Mouse (Mus musculus): ENCODE measurements around the gene Orc1. TPM values are rescaled to one million over a fixed set of nuclear protein-coding genes. Genes with fewer than 3 reads are reported as not detected.

The Orc1 gene
- polyA plus RNA-seq, 1 experiment from 2014 or later: 17.3 TPM

DNA sequence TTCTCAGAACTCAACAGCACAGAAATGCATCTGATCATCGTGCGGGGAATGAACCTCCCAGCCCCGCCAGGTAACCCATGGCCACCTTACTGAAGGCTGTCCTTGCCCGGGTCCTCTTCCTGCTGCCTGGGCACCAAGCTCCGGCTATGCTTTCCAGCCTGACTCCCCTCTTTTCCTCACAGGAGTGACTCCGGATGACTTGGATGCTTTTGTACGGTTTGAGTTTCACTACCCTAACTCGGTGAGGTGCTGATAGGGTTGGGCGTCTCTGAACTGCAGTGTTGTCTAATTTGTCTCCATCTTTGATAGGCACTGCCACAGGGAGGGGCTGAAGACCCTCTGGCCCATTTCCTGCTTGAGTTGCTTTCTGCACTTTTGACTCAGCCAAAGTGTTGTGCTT is 50.9 kb downstream of the Orc1 start:
- no peak overlapping the region for H3K4me2 ChIP-seq (ENCODE audit: low read depth, low read length)
- peaks cover 8% of the 10 kb centered on the region for H3K36me3 ChIP-seq (ENCODE audit: control insufficient read depth, insufficient read depth)
- no peaks in the 10 kb centered on the region for H3K4me1 ChIP-seq (ENCODE audit: control insufficient read depth, low read depth, low read length)
- H3K9me3 ChIP-seq (replicated peaks; ENCODE audit: control insufficient read depth, low read length): no peaks in the 10 kb centered on the region
- H3K4me3 ChIP-seq (ENCODE audit: low read depth, low read length): no peak overlapping the region
- 85% methylated on average over 9 of the region's 9 CpGs for WGBS (ENCODE audit: insufficient replicate concordance)
- H3K27me3 ChIP-seq (ENCODE audit: control insufficient read depth, insufficient read depth, low read depth, low read length): no peaks in the 10 kb centered on the region
- no peak overlapping the region for H3K9ac ChIP-seq (ENCODE audit: low read depth, low read length)
- no peak overlapping the region for H3K27ac ChIP-seq (ENCODE audit: low read length)
- no peak for ATAC-seq (ENCODE audit: low read depth)

DNA sequence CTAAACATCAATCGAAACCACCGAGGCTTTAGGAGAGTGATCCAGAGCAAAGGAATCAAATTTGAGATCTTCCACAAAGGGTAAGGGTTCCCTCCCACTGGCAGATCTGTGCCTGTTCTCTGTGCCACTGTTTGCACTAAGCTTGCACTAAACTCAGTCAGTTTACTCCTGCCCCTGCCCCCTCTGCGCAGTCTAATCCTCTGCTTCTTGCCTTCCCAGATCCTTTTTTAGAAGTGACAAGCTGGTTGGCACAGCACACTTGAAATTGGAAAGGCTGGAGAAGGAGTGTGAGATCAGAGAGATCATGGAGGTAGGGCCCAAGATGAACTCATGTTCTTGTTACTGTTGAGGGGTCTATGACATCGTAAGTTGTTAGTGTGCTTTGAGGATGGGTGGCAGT is 52.4 kb downstream of the Orc1 start:
- no peak overlapping the region for H3K27ac ChIP-seq (ENCODE audit: low read length)
- H3K36me3 ChIP-seq (ENCODE audit: control insufficient read depth, insufficient read depth): peaks cover 8% of the 10 kb centered on the region
- no peak overlapping the region for H3K4me2 ChIP-seq (ENCODE audit: low read depth, low read length)
- H3K9me3 ChIP-seq (replicated peaks; ENCODE audit: control insufficient read depth, low read length): no peaks in the 10 kb centered on the region
- H3K27me3 ChIP-seq (ENCODE audit: control insufficient read depth, insufficient read depth, low read depth, low read length): no peaks in the 10 kb centered on the region
- no peaks in the 10 kb centered on the region for H3K4me1 ChIP-seq (ENCODE audit: control insufficient read depth, low read depth, low read length)
- no peak for ATAC-seq (ENCODE audit: low read depth)
- no peak overlapping the region for H3K4me3 ChIP-seq (ENCODE audit: low read depth, low read length)
- no peak overlapping the region for H3K9ac ChIP-seq (ENCODE audit: low read depth, low read length)
- 74% methylated on average over 4 of the region's 4 CpGs for WGBS (ENCODE audit: insufficient replicate concordance)

DNA sequence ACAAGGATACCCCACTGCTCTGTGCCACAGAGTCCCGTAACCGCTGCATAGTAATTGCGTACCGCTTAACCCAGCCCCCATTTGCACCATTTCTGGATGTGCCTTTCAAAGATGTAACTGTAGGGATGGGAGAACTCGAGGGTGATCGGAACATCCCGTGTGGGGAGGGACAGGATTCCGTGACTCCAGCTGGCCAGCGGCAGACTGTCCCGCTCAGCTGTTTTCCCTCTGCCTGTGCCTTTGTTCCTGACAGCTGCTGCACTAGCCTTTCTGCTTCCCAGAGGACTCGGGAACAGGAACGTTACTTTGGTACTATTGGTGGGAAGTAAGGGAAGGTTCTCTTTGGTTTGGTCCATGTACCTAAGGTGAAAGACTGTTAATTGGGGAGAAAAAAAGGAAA is 54.5 kb downstream of the Orc1 start:
- no peak for ATAC-seq (ENCODE audit: low read depth)
- H3K4me3 ChIP-seq (ENCODE audit: low read depth, low read length): no peak overlapping the region
- WGBS (ENCODE audit: insufficient replicate concordance): 83% methylated on average over 12 of the region's 12 CpGs
- no peaks in the 10 kb centered on the region for H3K27me3 ChIP-seq (ENCODE audit: control insufficient read depth, insufficient read depth, low read depth, low read length)
- H3K4me1 ChIP-seq (ENCODE audit: control insufficient read depth, low read depth, low read length): no peaks in the 10 kb centered on the region
- no peak overlapping the region for H3K4me2 ChIP-seq (ENCODE audit: low read depth, low read length)
- no peak overlapping the region for H3K27ac ChIP-seq (ENCODE audit: low read length)
- H3K9ac ChIP-seq (ENCODE audit: low read depth, low read length): no peak overlapping the region
- H3K9me3 ChIP-seq (replicated peaks; ENCODE audit: control insufficient read depth, low read length): no peaks in the 10 kb centered on the region
- H3K36me3 ChIP-seq (ENCODE audit: control insufficient read depth, insufficient read depth): peaks cover 8% of the 10 kb centered on the region

DNA sequence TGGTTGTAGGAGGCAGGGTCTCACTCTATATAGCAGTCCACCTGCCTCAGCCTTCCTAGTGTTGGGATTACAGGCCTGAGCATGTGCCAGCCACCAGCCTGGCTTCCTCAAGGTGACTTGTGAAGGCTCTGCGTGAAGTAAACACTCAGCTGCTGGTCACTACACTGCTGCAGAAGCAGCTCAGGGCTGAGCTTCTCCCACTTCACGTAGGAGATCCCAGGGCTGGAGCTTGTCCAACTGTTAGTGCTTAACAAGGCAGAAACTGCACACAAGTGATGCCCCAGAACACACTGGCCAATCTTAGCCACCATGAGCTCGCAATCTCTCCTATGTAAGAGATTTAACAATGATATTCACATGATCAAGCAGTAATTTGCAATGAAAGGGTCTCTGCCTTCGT is 55.5 kb downstream of the Orc1 start:
- ATAC-seq (ENCODE audit: low read depth): no peak
- Histone ChIP-seq H3K4me2 (ENCODE audit: low read depth, low read length) (no peak overlapping the region), H3K27ac (ENCODE audit: low read length) (no peak overlapping the region), H3K4me1 (ENCODE audit: control insufficient read depth, low read depth, low read length) (peaks cover 4% of the 10 kb centered on the region), H3K9me3 (replicated peaks; ENCODE audit: control insufficient read depth, low read length) (no peaks in the 10 kb centered on the region), H3K4me3 (ENCODE audit: low read depth, low read length) (no peak overlapping the region), H3K9ac (ENCODE audit: low read depth, low read length) (no peak overlapping the region), H3K36me3 (ENCODE audit: control insufficient read depth, insufficient read depth) (peaks cover 4% of the 10 kb centered on the region), H3K27me3 (ENCODE audit: control insufficient read depth, insufficient read depth, low read depth, low read length) (no peaks in the 10 kb centered on the region)
- WGBS (ENCODE audit: insufficient replicate concordance): 70% methylated on average over 4 of the region's 4 CpGs

DNA sequence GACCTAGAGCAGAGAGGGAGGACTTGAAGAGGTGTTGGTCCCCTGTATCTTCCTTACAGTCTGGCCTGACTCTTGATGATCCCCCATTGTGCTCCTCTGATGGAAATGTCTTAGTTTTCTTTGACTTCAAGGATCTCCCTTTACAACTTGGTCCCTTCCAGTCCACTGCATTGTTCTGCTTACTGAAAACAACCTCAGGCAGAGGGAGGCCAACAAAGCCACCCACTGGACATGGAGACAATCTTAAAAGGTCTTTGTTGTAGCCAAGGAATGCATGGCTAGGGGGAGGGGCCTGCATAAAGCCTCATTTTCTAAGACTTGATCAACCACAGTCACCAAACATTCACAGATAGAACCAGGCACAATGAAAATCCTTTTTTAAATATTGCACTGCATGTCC is 55.9 kb downstream of the Orc1 start:
- ATAC-seq (ENCODE audit: low read depth): no peak
- Histone ChIP-seq H3K9me3 (replicated peaks; ENCODE audit: control insufficient read depth, low read length) (no peaks in the 10 kb centered on the region), H3K27me3 (ENCODE audit: control insufficient read depth, insufficient read depth, low read depth, low read length) (no peaks in the 10 kb centered on the region), H3K9ac (ENCODE audit: low read depth, low read length) (no peak overlapping the region), H3K4me1 (ENCODE audit: control insufficient read depth, low read depth, low read length) (peaks cover 4% of the 10 kb centered on the region), H3K27ac (ENCODE audit: low read length) (no peak overlapping the region), H3K4me3 (ENCODE audit: low read depth, low read length) (no peak overlapping the region), H3K4me2 (ENCODE audit: low read depth, low read length) (no peak overlapping the region), H3K36me3 (ENCODE audit: control insufficient read depth, insufficient read depth) (peaks cover under 1% of the 10 kb centered on the region; the same call in 1 of the 2 replicates)

DNA sequence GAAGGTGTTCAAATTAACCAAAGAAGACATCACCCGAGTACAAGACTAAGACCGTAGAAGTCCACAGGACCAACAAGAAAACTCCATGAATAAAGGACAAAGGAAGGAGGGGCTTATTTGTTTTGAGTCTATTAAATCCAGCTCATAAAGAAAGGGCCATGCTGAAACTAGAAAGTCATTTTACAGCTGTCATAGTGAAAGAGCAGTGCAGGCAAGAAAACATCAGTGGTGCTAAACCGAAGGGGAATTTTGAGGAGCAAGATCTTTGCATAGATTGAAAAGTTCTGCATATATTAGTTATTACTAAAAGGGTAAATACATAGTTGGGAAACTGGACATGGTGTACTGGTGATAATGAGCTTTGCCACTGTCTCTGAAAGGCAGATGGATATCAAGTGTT is 58.5 kb downstream of the Orc1 start:
- Histone ChIP-seq H3K4me3 (ENCODE audit: low read depth, low read length) (no peak overlapping the region), H3K4me1 (ENCODE audit: control insufficient read depth, low read depth, low read length) (peaks cover 4% of the 10 kb centered on the region), H3K9me3 (replicated peaks; ENCODE audit: control insufficient read depth, low read length) (no peaks in the 10 kb centered on the region), H3K9ac (ENCODE audit: low read depth, low read length) (no peak overlapping the region), H3K4me2 (ENCODE audit: low read depth, low read length) (no peak overlapping the region), H3K27me3 (ENCODE audit: control insufficient read depth, insufficient read depth, low read depth, low read length) (no peaks in the 10 kb centered on the region), H3K36me3 (ENCODE audit: control insufficient read depth, insufficient read depth) (no peaks in the 10 kb centered on the region; the same call in 1 of the 2 replicates), H3K27ac (ENCODE audit: low read length) (no peak overlapping the region)
- ATAC-seq (ENCODE audit: low read depth): no peak
- 77% methylated on average over 3 of the region's 3 CpGs for WGBS (ENCODE audit: insufficient replicate concordance)

DNA sequence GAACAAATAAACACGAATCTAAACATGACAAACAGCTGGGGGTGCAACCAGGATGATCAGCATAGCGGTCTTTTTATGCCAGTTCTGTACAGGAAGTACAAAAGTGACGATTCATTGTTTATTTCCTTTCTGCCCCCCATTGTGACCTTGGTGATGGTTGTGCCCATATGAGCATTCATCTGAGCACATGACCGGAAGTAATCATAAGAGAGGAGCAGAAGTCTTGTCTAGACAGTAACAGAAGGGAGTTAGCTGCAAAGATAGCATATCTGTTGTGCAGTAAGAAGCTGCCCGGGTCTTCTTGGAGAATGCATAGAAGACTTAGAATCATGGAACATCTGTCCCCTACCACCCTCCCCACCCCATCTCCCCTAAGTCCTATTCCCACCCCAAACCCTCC is 59.5 kb downstream of the Orc1 start:
- Histone ChIP-seq H3K9me3 (replicated peaks; ENCODE audit: control insufficient read depth, low read length) (no peaks in the 10 kb centered on the region), H3K4me2 (ENCODE audit: low read depth, low read length) (no peak overlapping the region), H3K9ac (ENCODE audit: low read depth, low read length) (no peak overlapping the region), H3K27ac (ENCODE audit: low read length) (no peak overlapping the region), H3K27me3 (ENCODE audit: control insufficient read depth, insufficient read depth, low read depth, low read length) (no peaks in the 10 kb centered on the region), H3K36me3 (ENCODE audit: control insufficient read depth, insufficient read depth) (no peaks in the 10 kb centered on the region; the same call in 1 of the 2 replicates), H3K4me1 (ENCODE audit: control insufficient read depth, low read depth, low read length) (peaks cover 4% of the 10 kb centered on the region), H3K4me3 (ENCODE audit: low read depth, low read length) (no peak overlapping the region)
- peak; percentile 41 for ATAC-seq (ENCODE audit: low read depth)
- whole genome bisulfite sequencing (ENCODE audit: insufficient replicate concordance): 32% methylated on average over 5 of the region's 5 CpGs

DNA sequence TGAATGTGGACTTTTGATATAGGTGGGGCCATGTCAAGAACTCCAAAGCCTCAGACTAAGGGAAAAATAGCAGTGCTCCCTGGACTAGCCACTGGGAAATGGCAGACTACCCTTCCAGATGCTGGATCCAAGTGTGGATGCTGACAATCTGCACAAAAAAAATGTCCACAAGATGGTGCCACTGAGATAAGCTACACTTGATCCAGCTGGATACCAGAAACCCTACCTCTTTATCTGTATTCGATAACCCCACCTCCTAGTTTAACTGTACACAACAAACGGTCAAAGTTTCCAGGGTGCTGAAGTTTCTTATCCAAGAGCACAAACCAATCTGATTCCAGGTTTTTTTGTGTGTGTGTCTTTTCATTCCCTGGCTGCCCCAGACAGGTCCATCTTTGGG is 85.2 kb downstream of the Orc1 start:
- no peaks in the 10 kb centered on the region for H3K36me3 ChIP-seq (ENCODE audit: control insufficient read depth, insufficient read depth)
- H3K9ac ChIP-seq (ENCODE audit: low read depth, low read length): no peak overlapping the region
- ATAC-seq (ENCODE audit: low read depth): 0 out of 2 replicates have a peak, but pooled peaks have one; percentile 30
- H3K4me1 ChIP-seq (ENCODE audit: control insufficient read depth, low read depth, low read length): no peaks in the 10 kb centered on the region
- no peak overlapping the region for H3K4me2 ChIP-seq (ENCODE audit: low read depth, low read length)
- H3K4me3 ChIP-seq (ENCODE audit: low read depth, low read length): no peak overlapping the region
- no peak overlapping the region for H3K27ac ChIP-seq (ENCODE audit: low read length)
- H3K9me3 ChIP-seq (replicated peaks; ENCODE audit: control insufficient read depth, low read length): no peaks in the 10 kb centered on the region
- 30% methylated on average over 2 of the region's 2 CpGs for WGBS (ENCODE audit: insufficient replicate concordance)
- no peaks in the 10 kb centered on the region for H3K27me3 ChIP-seq (ENCODE audit: control insufficient read depth, insufficient read depth, low read depth, low read length)
